Mouse (Mus musculus) natural killer cell, adult 2 months (primary cell): ENCODE results near the gene Efnb3.

Experiments
- DNase-seq, 2 experiments: peaks; one replicate each; pipeline ENCODE4 v3.0.0; 2022; ENCODE audit warnings: low spot score in 2 of 2

Efnb3 gene

GRCm38 (mm10) chr11:69510796-69511496, 49.1 kb downstream of the Efnb3 start:
- no peak for DNase-seq
